Mouse (Mus musculus): ENCODE data around the gene Psmb7. TPM values are rescaled to one million over a fixed set of nuclear protein-coding genes. Genes with fewer than 3 reads are reported as not detected.

The Psmb7 gene
- polyA plus RNA-seq (2012; ENCODE audit: insufficient read depth, insufficient read length, missing spikeins), result 101 and 102 TPM in 2 replicates

DNA sequence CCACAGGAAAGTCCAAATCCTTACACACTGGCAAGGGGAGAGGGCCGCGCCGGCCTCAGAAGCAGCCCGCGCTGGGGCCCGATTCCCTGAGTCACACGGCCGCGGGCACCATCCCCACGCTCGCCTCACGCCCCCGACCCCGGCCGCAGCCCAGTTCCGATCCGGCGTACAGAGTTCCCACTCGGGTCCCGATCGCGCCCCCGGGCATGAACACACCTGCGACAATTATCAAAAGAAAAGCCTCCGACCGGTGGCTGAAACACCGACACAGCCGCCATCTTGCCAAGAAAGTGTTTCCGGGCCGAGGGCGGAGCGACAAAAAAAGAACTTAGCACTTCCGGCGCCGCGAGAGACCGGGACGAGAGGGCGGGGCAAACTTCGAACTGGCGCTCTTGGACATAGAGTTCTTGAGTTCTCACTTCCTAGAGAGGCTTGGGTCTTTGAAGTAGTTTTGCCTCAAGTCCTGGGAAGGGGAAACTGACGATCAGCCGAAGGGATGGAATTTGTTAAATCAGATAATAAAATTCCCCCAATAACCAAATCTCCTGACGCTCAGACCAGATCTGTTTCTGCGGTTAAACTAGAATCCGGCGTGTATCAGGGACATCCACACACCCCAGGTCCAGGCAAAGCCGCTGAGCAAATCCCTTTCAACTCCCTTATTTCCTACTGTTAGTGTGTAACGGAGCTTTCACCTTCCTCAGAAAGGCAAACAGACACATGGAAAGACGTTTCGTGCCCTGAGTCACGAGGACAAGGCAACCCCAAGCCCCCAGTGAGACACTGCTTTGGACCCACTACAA is at the start of gene Psmb7:
TSS of gene Psmb7 (minus strand) at position 463 of the 803 bp plus-strand sequence.
- TF ChIP-seq CTCF (IDR thresholded peaks at IDR 0.05; ENCODE audit: low read depth, low read length) (no peak), POLR2A (IDR thresholded peaks at IDR 0.05; ENCODE audit: borderline replicate concordance, low read depth, low read length) (no peak)
- H3K4me1 ChIP-seq (ENCODE audit: control insufficient read depth, insufficient read depth, low read length), result peaks cover 8% of the 10 kb centered on the region
- peak within 1 kb of the TSS; percentile 48 for H3K27ac ChIP-seq (ENCODE audit: insufficient read depth, low read depth, low read length)

DNA sequence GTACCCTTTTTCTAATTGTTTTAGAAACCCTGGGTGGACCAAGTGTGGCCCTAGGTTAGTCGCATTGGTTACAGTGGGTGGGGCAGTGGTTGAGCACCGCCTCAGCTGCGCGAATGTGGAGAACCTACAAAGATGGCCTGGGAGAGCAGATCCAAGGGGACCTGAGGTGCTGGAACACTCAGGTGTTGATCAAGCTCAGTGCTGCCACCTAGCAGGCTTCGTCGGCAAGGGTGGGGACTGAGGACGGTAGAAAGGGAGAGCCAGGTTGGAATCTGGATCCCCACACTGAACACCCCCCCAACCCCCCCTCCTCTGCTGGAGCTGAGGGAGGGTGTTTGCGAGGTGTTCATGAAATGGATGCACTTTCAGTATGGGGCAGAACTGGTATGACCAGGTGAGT is 47.7 kb upstream of the Psmb7 start:
- H3K4me3 ChIP-seq (ENCODE audit: insufficient read depth, low read length), result no peak overlapping the region
- H3K27ac ChIP-seq (ENCODE audit: insufficient read depth, low read depth, low read length), result no peak overlapping the region
- TF ChIP-seq POLR2A (IDR thresholded peaks at IDR 0.05; ENCODE audit: borderline replicate concordance, low read depth, low read length) (no peak), CTCF (IDR thresholded peaks at IDR 0.05; ENCODE audit: low read depth, low read length) (0 out of 2 replicates have a peak, but pooled peaks have one; percentile 30)
- no peaks in the 10 kb centered on the region for H3K4me1 ChIP-seq (ENCODE audit: control insufficient read depth, insufficient read depth, low read length)

More for the DNA sequence above, at the start of gene Psmb7:
- peak within 1 kb of the TSS; percentile 97 for H3K4me3 ChIP-seq (ENCODE audit: insufficient read depth, low read length)

DNA sequence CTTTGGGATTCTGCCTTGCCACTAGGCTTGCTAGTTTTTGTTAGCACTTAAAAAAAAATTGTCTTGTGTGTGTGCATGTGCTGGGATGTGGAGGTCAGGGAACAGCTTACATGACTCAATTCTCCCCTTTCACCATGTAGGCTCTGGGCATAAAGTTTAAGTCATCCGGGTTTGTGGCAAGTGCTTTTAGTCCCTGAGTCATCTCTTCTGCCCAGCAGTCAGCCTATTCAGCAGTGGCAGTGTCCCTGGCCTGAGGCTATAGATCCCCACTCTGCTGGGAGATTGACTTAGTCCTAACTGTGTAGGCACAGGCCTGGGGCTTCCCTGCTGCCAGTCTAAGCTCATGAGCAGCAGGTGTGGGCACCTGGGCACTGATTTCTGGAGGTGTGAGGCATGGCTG is 46.0 kb upstream of the Psmb7 start:
- Histone ChIP-seq H3K4me3 (ENCODE audit: insufficient read depth, low read length) (no peak overlapping the region), H3K4me1 (ENCODE audit: control insufficient read depth, insufficient read depth, low read length) (no peaks in the 10 kb centered on the region), H3K27ac (ENCODE audit: insufficient read depth, low read depth, low read length) (no peak overlapping the region)
- no peak for TF ChIP-seq POLR2A (IDR thresholded peaks at IDR 0.05; ENCODE audit: borderline replicate concordance, low read depth, low read length)
- no peak for TF ChIP-seq CTCF (IDR thresholded peaks at IDR 0.05; ENCODE audit: low read depth, low read length)

DNA sequence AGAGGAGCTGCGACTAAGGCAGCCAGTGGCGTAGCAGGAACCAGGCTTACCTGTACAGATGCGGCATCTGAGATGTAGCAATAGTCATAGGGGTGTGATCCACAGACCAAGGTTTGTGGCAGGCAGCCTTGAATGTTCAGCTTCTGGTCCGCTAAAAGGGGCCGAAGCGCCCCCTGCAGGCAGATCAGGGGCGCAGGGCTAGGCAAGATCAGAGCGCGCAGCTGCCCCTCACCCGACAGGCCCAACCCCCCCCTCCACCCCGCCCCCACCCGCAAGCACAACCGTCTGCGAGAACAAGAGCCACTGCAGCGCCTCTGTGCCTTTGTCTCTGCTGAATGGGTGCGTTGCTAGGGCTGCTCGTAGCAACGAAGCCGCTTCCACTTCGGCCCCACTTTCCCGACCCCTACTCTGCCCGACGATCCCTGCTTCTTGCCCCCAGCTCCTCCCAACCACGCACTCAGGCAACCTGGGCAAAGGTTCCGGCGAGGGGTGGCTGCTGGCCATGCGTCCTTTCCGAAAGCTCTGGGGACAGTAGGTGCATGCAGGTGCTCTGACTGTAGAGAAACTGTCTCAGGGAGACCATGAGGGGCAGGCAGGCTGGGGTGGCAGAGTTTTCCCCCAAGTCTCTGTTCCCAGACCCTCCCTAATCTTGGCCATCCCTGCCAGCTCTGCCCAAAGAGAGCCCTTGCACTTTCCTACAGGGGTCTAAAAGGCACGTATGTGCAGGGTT is 45.1 kb upstream of the Psmb7 start:
- no peak overlapping the region for H3K4me3 ChIP-seq (ENCODE audit: insufficient read depth, low read length)
- no peak overlapping the region for H3K27ac ChIP-seq (ENCODE audit: insufficient read depth, low read depth, low read length)
- no peaks in the 10 kb centered on the region for H3K4me1 ChIP-seq (ENCODE audit: control insufficient read depth, insufficient read depth, low read length)
- TF ChIP-seq CTCF (IDR thresholded peaks at IDR 0.05; ENCODE audit: low read depth, low read length), result no peak
- no peak for TF ChIP-seq POLR2A (IDR thresholded peaks at IDR 0.05; ENCODE audit: borderline replicate concordance, low read depth, low read length)

DNA sequence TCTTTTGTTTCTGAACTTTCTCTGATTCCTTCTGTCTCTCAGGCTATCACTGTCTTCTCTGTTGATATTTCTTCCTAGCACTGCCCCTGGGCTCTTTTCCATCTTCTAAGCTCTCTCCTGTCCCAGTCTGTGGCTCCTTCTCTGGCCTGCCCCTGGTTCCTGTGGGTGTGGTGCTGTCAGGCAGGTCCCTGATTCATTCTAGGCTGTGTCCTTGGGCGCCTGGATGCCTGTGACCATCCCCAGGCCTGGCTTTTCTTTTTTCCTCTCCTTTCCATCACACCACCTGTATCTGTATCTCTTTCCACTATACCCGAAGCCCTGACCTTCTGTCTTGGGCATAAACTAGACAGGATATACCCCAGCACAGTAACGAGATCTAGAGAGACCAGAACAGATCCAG is 41.9 kb upstream of the Psmb7 start:
- no peak overlapping the region for H3K27ac ChIP-seq (ENCODE audit: insufficient read depth, low read depth, low read length)
- no peak for TF ChIP-seq CTCF (IDR thresholded peaks at IDR 0.05; ENCODE audit: low read depth, low read length)
- no peak for TF ChIP-seq POLR2A (IDR thresholded peaks at IDR 0.05; ENCODE audit: borderline replicate concordance, low read depth, low read length)
- H3K4me3 ChIP-seq (ENCODE audit: insufficient read depth, low read length), result no peak overlapping the region
- H3K4me1 ChIP-seq (ENCODE audit: control insufficient read depth, insufficient read depth, low read length), result no peaks in the 10 kb centered on the region

DNA sequence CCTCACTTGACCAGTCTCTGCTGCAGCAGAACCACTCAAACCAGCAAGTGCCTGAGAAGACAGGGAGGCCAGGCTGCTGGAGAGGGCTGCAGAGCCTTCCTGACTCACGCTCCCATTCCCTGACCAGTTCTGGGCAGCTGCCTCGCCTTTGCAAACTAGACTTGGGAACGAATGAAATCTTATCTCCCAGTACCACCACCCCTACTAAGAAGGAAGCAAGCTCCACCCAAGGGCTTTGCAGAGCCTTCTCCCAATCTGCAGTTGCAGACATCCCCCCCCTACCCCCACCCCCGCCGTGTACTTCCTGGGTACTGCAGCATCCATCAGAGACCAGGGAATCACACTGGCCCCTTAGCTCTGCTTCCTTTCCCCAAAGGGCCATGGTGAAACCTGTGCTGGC is 39.2 kb upstream of the Psmb7 start:
- Histone ChIP-seq H3K4me1 (ENCODE audit: control insufficient read depth, insufficient read depth, low read length) (no peaks in the 10 kb centered on the region), H3K27ac (ENCODE audit: insufficient read depth, low read depth, low read length) (no peak overlapping the region), H3K4me3 (ENCODE audit: insufficient read depth, low read length) (no peak overlapping the region)
- TF ChIP-seq POLR2A (IDR thresholded peaks at IDR 0.05; ENCODE audit: borderline replicate concordance, low read depth, low read length) (no peak), CTCF (IDR thresholded peaks at IDR 0.05; ENCODE audit: low read depth, low read length) (no peak)

DNA sequence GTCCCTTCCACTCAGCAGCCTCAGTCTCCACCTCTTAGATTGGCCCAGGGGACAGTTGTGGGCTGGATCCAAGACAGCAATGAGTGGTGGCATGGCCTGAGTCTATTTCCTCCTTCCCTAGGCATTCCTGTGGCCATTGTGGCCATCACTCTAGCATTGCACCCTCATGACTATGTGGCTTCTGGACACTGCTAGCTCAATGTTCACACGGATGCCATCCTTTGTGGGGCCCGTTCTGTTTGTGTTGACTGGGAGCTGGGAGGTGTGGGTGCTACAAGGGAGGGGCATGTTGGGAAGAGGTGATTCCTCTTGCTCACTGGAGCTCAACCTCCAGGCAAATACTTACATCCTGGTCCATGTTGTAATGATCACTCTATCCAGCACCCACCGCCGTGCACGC is 38.3 kb upstream of the Psmb7 start:
- no peaks in the 10 kb centered on the region for H3K4me1 ChIP-seq (ENCODE audit: control insufficient read depth, insufficient read depth, low read length)
- H3K4me3 ChIP-seq (ENCODE audit: insufficient read depth, low read length), result no peak overlapping the region
- H3K27ac ChIP-seq (ENCODE audit: insufficient read depth, low read depth, low read length), result no peak overlapping the region
- no peak for TF ChIP-seq CTCF (IDR thresholded peaks at IDR 0.05; ENCODE audit: low read depth, low read length)
- no peak for TF ChIP-seq POLR2A (IDR thresholded peaks at IDR 0.05; ENCODE audit: borderline replicate concordance, low read depth, low read length)

DNA sequence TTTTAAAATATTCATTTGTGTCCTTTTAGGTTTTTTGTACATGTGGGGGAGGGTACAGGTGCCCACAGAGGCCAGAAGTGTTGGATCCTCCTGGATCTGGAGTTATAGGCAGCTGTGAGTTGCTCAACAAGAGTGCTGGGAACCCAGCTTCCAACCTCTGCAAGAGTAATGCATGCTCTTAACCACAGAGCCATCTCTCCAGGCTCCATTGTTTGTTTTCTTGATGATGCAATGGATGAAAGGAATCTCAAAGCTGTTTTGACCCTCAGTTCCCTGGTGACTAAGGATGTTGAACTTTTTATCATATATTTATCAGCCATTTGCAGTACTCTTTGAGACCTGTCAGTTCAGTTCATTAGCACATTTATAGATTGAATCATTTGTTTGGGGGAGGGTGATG is 35.1 kb upstream of the Psmb7 start:
- Histone ChIP-seq H3K27ac (ENCODE audit: insufficient read depth, low read depth, low read length) (no peak overlapping the region), H3K4me3 (ENCODE audit: insufficient read depth, low read length) (no peak overlapping the region), H3K4me1 (ENCODE audit: control insufficient read depth, insufficient read depth, low read length) (no peaks in the 10 kb centered on the region)
- TF ChIP-seq POLR2A (IDR thresholded peaks at IDR 0.05; ENCODE audit: borderline replicate concordance, low read depth, low read length), result no peak
- TF ChIP-seq CTCF (IDR thresholded peaks at IDR 0.05; ENCODE audit: low read depth, low read length), result no peak

DNA sequence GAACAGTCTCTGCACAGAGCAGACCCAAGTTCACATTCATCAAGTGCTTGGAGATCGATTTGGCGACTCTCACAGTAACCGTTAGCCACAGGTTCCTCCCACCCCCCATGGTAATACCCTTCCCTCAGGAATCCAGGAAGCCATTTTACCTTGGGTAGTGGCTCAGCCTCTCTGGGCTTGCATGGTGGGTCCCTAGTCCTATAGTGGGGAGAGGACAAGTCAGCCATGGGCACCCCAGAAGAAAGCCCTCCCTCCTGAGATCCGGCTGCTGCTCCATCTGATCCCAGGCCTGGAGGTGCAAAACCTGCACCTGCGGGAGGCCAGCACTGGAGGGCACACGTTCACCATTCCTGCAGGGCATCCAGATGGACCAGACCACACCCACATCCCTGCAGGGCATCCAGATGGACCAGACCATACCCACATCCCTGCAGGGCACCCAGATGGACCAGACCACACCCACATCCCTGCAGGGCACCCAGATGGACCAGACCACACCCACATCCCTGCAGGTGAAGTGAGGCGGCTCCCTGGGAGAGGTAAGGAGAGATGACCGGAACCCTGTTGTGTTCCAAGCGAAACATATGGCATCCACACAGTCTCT is 31.6 kb upstream of the Psmb7 start:
- TF ChIP-seq CTCF (IDR thresholded peaks at IDR 0.05; ENCODE audit: low read depth, low read length) (no peak), POLR2A (IDR thresholded peaks at IDR 0.05; ENCODE audit: borderline replicate concordance, low read depth, low read length) (no peak)
- Histone ChIP-seq H3K4me1 (ENCODE audit: control insufficient read depth, insufficient read depth, low read length) (no peaks in the 10 kb centered on the region), H3K27ac (ENCODE audit: insufficient read depth, low read depth, low read length) (no peak overlapping the region), H3K4me3 (ENCODE audit: insufficient read depth, low read length) (no peak overlapping the region)
